Mouse (Mus musculus) lung, postnatal 0 days (tissue): Measurements from ENCODE around the gene Hba-x.

Experiments used
- CTCF ChIP-seq: IDR thresholded peaks from 2 replicates; pipeline ENCODE4 v1.5.1; 2016; ENCODE audit warnings: antibody characterized with exemption, mild to moderate bottlenecking
- EP300 ChIP-seq: IDR thresholded peaks from 2 replicates; pipeline ENCODE4 v1.6.1; 2016; ENCODE audit warnings: antibody characterized with exemption, mild to moderate bottlenecking, control low read depth

GRCm38 (mm10) chr11:32297866-32298531 lies 21.8 kb downstream of the Hba-x start:
- TF ChIP-seq CTCF (no peak), EP300 (no peak)
